Mouse (Mus musculus): ENCODE measurements at regions not wholly inside any gene's neighbourhood (a gene's known extent, or its start where the extent isn't known, plus 50 kb on each side); places are given as distances from the start of the nearest gene placed in this dataset.
A peak's percentile ranks its signal among the peaks of the same experiment; 100 is the strongest.

- no peak for ATAC-seq (replicated peaks; ENCODE audit: insufficient number of reproducible peaks, low FRiP score, low TSS enrichment, poor library complexity, severe bottlenecking)
These were observed 84.1 kb upstream of the Stx16 start for GRCm38 (mm10) chr2:173992041-173992440.

- no peak for ATAC-seq (replicated peaks; ENCODE audit: insufficient number of reproducible peaks, low FRiP score, low TSS enrichment, poor library complexity, severe bottlenecking)
These were observed 82.6 kb upstream of the Stx16 start for GRCm38 (mm10) chr2:173993431-173993955.

- ATAC-seq (replicated peaks; ENCODE audit: insufficient number of reproducible peaks, low FRiP score, low TSS enrichment, poor library complexity, severe bottlenecking), result no peak
These were observed 81.6 kb upstream of the Stx16 start for GRCm38 (mm10) chr2:173994301-173995073.

DNA sequence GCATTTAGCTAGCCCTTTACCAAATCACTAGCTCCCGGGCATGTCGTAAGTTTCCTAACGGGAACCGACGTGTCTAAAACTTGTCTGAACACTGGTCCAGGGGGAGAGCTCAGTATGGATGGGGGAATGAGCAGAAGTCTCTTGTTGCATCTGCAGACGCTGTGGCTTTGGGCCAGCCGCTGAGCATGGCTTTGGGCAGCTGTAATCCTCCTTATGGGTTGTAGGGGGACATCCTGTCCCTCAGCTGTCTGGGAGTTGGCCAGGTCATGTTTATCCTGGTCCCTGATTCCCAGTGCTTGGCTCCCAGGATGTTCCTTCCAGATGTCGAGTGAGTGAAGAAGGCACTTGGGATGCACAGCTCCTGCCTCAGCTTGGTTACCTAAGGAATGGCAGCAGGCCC is 71.4 kb upstream of the Stx16 start:
- no peak for ATAC-seq (replicated peaks; ENCODE audit: insufficient number of reproducible peaks, low FRiP score, low TSS enrichment, poor library complexity, severe bottlenecking)

DNA sequence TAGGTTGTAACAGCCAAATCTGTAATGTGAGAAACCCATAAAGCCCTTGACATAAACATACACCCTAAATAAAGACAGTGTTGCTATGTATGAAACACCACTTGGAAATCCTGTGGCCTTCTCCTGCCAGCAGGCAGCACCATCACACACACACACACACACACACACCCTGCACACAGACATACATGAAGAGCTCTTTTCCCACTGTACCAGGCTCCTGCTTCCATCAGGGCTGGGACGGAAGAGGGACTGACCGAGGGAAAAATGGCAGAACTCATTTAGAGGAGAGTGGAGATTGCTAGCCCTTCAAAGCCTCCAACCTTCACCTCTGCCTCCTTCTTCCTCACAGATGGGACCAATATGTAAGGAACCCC is 68.1 kb upstream of the Stx16 start:
- no peak for ATAC-seq (replicated peaks; ENCODE audit: insufficient number of reproducible peaks, low FRiP score, low TSS enrichment, poor library complexity, severe bottlenecking)

DNA sequence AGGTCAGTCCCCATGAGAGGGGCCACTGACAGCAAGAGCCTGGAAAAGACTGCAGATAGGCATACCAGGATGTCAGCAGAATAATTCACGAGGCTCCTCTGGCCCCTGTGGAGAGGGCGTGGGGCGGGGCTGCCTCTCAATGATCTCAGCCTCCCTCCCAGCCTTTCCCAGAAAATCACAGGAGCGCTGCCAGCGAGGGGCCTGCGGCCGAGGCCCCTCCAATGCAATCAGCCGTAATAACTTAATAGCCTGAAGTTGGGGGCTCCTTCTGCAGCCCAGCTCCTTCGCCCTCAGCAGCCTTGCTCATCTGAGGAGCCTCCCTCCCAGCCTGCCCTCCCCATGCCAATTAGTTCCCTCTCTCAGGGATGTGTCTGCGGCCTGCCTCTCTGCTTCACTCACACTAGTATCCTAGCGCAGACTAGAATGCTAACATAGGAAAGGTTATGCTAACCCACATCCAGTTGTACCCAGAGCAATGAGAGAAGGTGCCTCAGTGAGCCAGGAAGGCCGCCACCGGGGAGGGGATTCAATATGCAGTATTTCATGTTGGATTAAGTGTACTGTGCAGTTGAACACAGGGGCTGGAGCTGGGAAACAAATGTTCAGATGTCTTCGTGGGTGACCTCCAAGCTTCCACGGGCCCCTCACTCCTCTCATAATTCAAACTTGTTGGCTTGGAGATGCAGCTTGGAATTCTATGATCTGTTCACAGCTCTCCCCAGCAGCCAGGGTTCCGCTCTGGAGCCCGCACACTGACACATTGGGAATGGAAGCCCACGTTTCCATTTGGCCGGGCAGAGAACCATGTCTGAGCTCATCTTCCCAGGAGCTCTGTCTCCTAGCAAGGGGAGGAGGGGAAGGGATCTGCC is 67.5 kb upstream of the Stx16 start:
- ATAC-seq (replicated peaks; ENCODE audit: insufficient number of reproducible peaks, low FRiP score, low TSS enrichment, poor library complexity, severe bottlenecking), result no peak

DNA sequence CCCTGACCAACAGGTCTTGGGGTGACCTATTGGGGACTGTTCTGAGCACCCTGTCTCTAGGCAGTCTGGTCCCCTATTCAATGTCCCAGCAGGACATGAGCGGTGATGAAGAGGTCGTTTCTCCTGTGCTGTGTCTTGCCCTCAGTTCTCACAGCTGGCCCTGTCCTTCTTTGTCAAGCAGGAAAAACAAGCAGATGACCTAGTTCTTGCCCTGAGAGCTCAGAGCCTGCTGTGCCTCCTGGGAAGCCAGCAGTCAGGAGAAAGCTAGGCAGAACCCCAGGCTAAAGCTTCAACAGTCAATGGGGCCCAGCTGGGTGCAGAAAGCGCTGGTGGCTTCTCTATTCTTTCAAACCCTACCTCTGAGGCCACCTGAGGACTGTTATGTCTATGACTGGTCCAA is 66.1 kb upstream of the Stx16 start:
- no peak for ATAC-seq (replicated peaks; ENCODE audit: insufficient number of reproducible peaks, low FRiP score, low TSS enrichment, poor library complexity, severe bottlenecking)

GRCm38 (mm10) chr2:174011399-174011798 is 64.7 kb upstream of the Stx16 start:
- ATAC-seq (replicated peaks; ENCODE audit: insufficient number of reproducible peaks, low FRiP score, low TSS enrichment, poor library complexity, severe bottlenecking), result no peak

DNA sequence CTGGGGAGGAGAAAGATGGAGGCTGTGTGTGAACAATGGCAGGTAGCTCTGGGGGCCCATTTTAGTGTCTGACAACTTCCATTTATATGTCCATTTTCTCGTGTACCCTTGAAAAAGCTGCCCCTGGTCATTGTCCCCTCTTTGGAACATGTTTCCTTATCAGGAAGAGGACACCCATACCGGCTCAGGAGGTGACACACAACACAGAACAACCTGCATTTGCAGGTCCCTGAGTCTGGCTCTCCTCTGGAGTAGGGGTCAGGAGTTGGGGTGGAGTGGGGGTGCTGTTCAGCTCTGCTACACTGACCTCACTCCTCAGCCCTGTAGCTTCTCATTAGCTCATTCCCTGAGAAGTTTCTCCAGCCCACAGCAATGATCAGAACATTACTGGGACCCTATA is 61.7 kb upstream of the Stx16 start:
- no peak for ATAC-seq (replicated peaks; ENCODE audit: insufficient number of reproducible peaks, low FRiP score, low TSS enrichment, poor library complexity, severe bottlenecking)

GRCm38 (mm10) chr2:174015283-174015682 is 60.8 kb upstream of the Stx16 start:
- no peak for ATAC-seq (replicated peaks; ENCODE audit: insufficient number of reproducible peaks, low FRiP score, low TSS enrichment, poor library complexity, severe bottlenecking)

DNA sequence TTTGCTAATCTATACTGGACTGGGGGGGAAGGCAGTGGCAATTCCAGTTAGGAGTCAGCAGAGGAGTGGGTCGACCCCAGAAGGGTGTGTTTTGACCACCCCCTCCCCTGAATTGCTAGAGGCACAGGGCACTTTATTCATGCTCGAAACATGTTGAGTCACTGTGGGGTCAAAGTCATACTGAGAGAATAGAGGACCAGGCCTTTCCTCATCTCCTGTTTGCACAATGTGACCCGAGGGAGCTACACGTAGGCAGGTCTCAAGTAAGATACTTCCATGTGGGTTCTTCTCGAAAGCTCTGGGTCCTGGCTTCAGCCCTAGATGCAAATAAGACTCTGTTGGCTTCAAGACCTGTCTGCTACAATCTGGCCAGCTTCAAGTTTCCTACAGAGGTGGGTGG is 60.0 kb upstream of the Stx16 start:
- ATAC-seq (replicated peaks; ENCODE audit: insufficient number of reproducible peaks, low FRiP score, low TSS enrichment, poor library complexity, severe bottlenecking), result no peak

GRCm38 (mm10) chr2:174017042-174017441 is 59.1 kb upstream of the Stx16 start:
- no peak for ATAC-seq (replicated peaks; ENCODE audit: insufficient number of reproducible peaks, low FRiP score, low TSS enrichment, poor library complexity, severe bottlenecking)

GRCm38 (mm10) chr2:174017596-174017995 is 58.5 kb upstream of the Stx16 start:
- ATAC-seq (replicated peaks; ENCODE audit: insufficient number of reproducible peaks, low FRiP score, low TSS enrichment, poor library complexity, severe bottlenecking), result 0 out of 2 replicates have a peak, but pooled peaks have one; percentile 14

DNA sequence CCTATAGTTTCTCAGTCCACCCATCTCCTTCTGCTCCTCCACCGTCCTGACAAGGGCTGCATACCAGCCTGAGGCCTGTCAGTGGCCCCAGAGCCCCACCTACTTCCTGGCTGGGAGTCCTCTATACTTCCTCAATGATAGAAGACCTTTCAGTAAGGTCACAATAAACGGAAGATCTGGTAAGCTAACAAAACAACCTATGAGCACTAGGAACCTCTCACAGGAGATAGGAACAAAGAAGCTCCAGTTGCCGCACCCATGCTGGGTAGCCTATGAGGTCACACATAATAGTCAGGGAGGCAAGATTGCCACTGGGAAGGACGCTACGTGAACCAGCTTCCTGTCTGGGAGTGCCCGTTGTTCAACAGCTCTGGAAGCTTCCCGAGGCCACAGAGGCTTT is 58.1 kb upstream of the Stx16 start:
- ATAC-seq (replicated peaks; ENCODE audit: insufficient number of reproducible peaks, low FRiP score, low TSS enrichment, poor library complexity, severe bottlenecking), result peak; percentile 75

GRCm38 (mm10) chr2:174018986-174019385 is 57.1 kb upstream of the Stx16 start:
- no peak for ATAC-seq (replicated peaks; ENCODE audit: insufficient number of reproducible peaks, low FRiP score, low TSS enrichment, poor library complexity, severe bottlenecking)

- no peak for ATAC-seq (replicated peaks; ENCODE audit: insufficient number of reproducible peaks, low FRiP score, low TSS enrichment, poor library complexity, severe bottlenecking)
These were observed 56.1 kb upstream of the Stx16 start for GRCm38 (mm10) chr2:174019970-174020369.

DNA sequence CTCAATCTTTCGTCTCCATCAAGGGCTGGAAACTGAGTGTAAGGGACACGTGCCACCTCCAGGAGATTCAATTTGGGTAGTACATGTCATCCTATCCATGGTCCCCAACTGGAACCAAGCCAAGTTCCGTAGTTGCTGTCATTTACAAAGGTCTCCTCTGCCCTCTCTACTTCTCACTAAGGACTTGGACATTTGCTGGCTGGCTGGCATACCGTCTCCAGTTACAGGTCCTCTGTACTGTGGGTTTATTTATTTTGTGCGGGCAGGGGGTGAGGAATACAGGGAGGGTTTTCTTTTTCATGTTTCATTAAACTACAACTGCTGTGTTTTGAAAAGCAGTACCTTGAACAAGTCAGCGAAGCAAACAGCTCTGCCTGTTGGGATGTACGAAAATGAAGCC is 55.7 kb upstream of the Stx16 start:
- ATAC-seq (replicated peaks; ENCODE audit: insufficient number of reproducible peaks, low FRiP score, low TSS enrichment, poor library complexity, severe bottlenecking), result no peak

- no peak for ATAC-seq (replicated peaks; ENCODE audit: insufficient number of reproducible peaks, low FRiP score, low TSS enrichment, poor library complexity, severe bottlenecking)
These were observed 54.6 kb upstream of the Stx16 start for GRCm38 (mm10) chr2:174021538-174021937.

GRCm38 (mm10) chr2:174022292-174022691 is 53.8 kb upstream of the Stx16 start:
- no peak for ATAC-seq (replicated peaks; ENCODE audit: insufficient number of reproducible peaks, low FRiP score, low TSS enrichment, poor library complexity, severe bottlenecking)
